Mouse (Mus musculus): ENCODE measurements around the gene S1pr4. TPM values are rescaled to one million over a fixed set of nuclear protein-coding genes. Genes with fewer than 3 reads are reported as not detected.

The S1pr4 gene
- total RNA-seq (2021): under 1 TPM in 1 of 2 experiments, not detected in 1; 0.30 TPM
- long read RNA-seq: 0 reads

- DNase-seq (ENCODE audit: low spot score in 2 of 2): no peak
These were observed at the start of gene S1pr4 for GRCm38 (mm10) chr10:81500032-81500431. TSS of gene S1pr4 (minus strand) at chr10:81500132.

GRCm38 (mm10) chr10:81548944-81549343, 49.0 kb upstream of the S1pr4 start:
- no peak for DNase-seq (ENCODE audit: low spot score in 2 of 2)

GRCm38 (mm10) chr10:81546788-81547571, 47.0 kb upstream of the S1pr4 start:
- DNase-seq (ENCODE audit: low spot score in 2 of 2): no peak

GRCm38 (mm10) chr10:81546332-81546731, 46.4 kb upstream of the S1pr4 start:
- DNase-seq (ENCODE audit: low spot score in 2 of 2): no peak

- DNase-seq (ENCODE audit: low spot score in 2 of 2): peak; percentile 100
These were observed 45.3 kb upstream of the S1pr4 start, which contains the start of gene Gna11 for GRCm38 (mm10) chr10:81545161-81545747. TSS of gene Gna11 (minus strand) at chr10:81545190.

GRCm38 (mm10) chr10:81544296-81545160, 44.6 kb upstream of the S1pr4 start:
- no peak for DNase-seq (ENCODE audit: low spot score in 2 of 2)

GRCm38 (mm10) chr10:81543633-81544032, 43.7 kb upstream of the S1pr4 start:
- DNase-seq (ENCODE audit: low spot score in 2 of 2): no peak

- no peak for DNase-seq (ENCODE audit: low spot score in 2 of 2)
These were observed 43.0 kb upstream of the S1pr4 start for GRCm38 (mm10) chr10:81542727-81543460.

GRCm38 (mm10) chr10:81541803-81542202, 41.9 kb upstream of the S1pr4 start:
- no peak for DNase-seq (ENCODE audit: low spot score in 2 of 2)

- DNase-seq (ENCODE audit: low spot score in 2 of 2): no peak
These were observed 41.4 kb upstream of the S1pr4 start for GRCm38 (mm10) chr10:81541363-81541762.

- DNase-seq (ENCODE audit: low spot score in 2 of 2): no peak
These were observed 38.6 kb upstream of the S1pr4 start for GRCm38 (mm10) chr10:81538321-81539048.

GRCm38 (mm10) chr10:81537429-81537828, 37.5 kb upstream of the S1pr4 start:
- no peak for DNase-seq (ENCODE audit: low spot score in 2 of 2)

GRCm38 (mm10) chr10:81536734-81537133, 36.8 kb upstream of the S1pr4 start:
- peak in 1 of 2 experiments; percentile 38 for DNase-seq (ENCODE audit: low spot score in 2 of 2)

- no peak for DNase-seq (ENCODE audit: low spot score in 2 of 2)
These were observed 34.9 kb upstream of the S1pr4 start for GRCm38 (mm10) chr10:81534826-81535225.

- peak; percentile 78 to 80 for DNase-seq (ENCODE audit: low spot score in 2 of 2)
These were observed 26.8 kb upstream of the S1pr4 start for GRCm38 (mm10) chr10:81526779-81527178.

GRCm38 (mm10) chr10:81525017-81525694, 25.2 kb upstream of the S1pr4 start:
- DNase-seq (ENCODE audit: low spot score in 2 of 2): no peak

GRCm38 (mm10) chr10:81524051-81524605, 24.2 kb upstream of the S1pr4 start, which contains the start of gene Gna15:
TSS of gene Gna15 (minus strand) at chr10:81524225.
- DNase-seq (ENCODE audit: low spot score in 2 of 2): no peak

- no peak for DNase-seq (ENCODE audit: low spot score in 2 of 2)
These were observed 23.6 kb upstream of the S1pr4 start for GRCm38 (mm10) chr10:81523570-81523969.

- no peak for DNase-seq (ENCODE audit: low spot score in 2 of 2)
These were observed 23.2 kb upstream of the S1pr4 start for GRCm38 (mm10) chr10:81523142-81523541.

All from layer of hippocampus, postnatal 10 days (tissue).